Mouse (Mus musculus) skeletal muscle tissue, adult 2 months (tissue): ENCODE results near the gene Cep41.

Experiments
- DNase-seq: peaks from one replicate; pipeline ENCODE4 v3.0.0-alpha.2; 2012; ENCODE audit warnings: low read depth, low spot score

Cep41 gene

GRCm38 (mm10) chr6:30629989-30630388 is 63.6 kb downstream of the Cep41 start:
- DNase-seq: no peak

- no peak for DNase-seq
Measured at GRCm38 (mm10) chr6:30628152-30628551, 65.4 kb downstream of the Cep41 start.

GRCm38 (mm10) chr6:30624763-30625162 is 68.8 kb downstream of the Cep41 start:
- no peak for DNase-seq

- DNase-seq: no peak
Measured at GRCm38 (mm10) chr6:30621986-30622389, 71.6 kb downstream of the Cep41 start.

- DNase-seq: no peak
Measured at GRCm38 (mm10) chr6:30620994-30621393, 72.6 kb downstream of the Cep41 start.

- DNase-seq: peak; percentile 69
Measured at GRCm38 (mm10) chr6:30620591-30620990, 73.0 kb downstream of the Cep41 start.

- DNase-seq: no peak
Measured at GRCm38 (mm10) chr6:30619606-30620005, 73.9 kb downstream of the Cep41 start.

- DNase-seq: peak; percentile 50
Measured at GRCm38 (mm10) chr6:30618735-30619134, 74.8 kb downstream of the Cep41 start.

GRCm38 (mm10) chr6:30617959-30618590 is 75.5 kb downstream of the Cep41 start:
- DNase-seq: no peak

GRCm38 (mm10) chr6:30617020-30617958 is 76.3 kb downstream of the Cep41 start:
- no peak for DNase-seq

GRCm38 (mm10) chr6:30616491-30616941 is 77.0 kb downstream of the Cep41 start:
- DNase-seq: no peak

GRCm38 (mm10) chr6:30615741-30616140 is 77.8 kb downstream of the Cep41 start:
- DNase-seq: no peak

- DNase-seq: no peak
Measured at GRCm38 (mm10) chr6:30614251-30614650, 79.3 kb downstream of the Cep41 start.

GRCm38 (mm10) chr6:30611212-30611611 is 82.3 kb downstream of the Cep41 start:
- DNase-seq: no peak

GRCm38 (mm10) chr6:30610710-30611109 is 82.8 kb downstream of the Cep41 start, which contains the start of gene Cpa5:
Gene Cpa5 (plus strand): TSS chr6:30611010.
- DNase-seq: no peak

- DNase-seq: no peak
Measured at GRCm38 (mm10) chr6:30605672-30606071, 87.9 kb downstream of the Cep41 start.

GRCm38 (mm10) chr6:30605111-30605510 is 88.4 kb downstream of the Cep41 start:
- DNase-seq: no peak

GRCm38 (mm10) chr6:30604342-30604867 is 89.1 kb downstream of the Cep41 start:
- no peak for DNase-seq
